Mouse (Mus musculus) embryonic fibroblast, embryonic 13.5 days (primary cell): ENCODE results near the gene Rrp1b. TPM values are rescaled to one million over a fixed set of nuclear protein-coding genes. Genes with fewer than 3 reads are reported as not detected.
"Not testable (repeated sequence)": the region's sequence is repeated elsewhere in the genome, so short reads cannot be mapped to it uniquely, and the experiment has no call there.

ENCODE experiments used
- H3K27ac ChIP-seq: 2 replicates; pipeline ENCODE4 v1.5.1; 2012; ENCODE audit warnings: low read length, control low read depth, inconsistent platforms; ENCODE audit not compliant: insufficient read depth
- H3K4me1 ChIP-seq: 2 replicates; pipeline ENCODE4 v1.6.1; 2011; ENCODE audit warnings: low read length; ENCODE audit not compliant: control insufficient read depth, insufficient read depth
- H3K4me3 ChIP-seq: 2 replicates; pipeline ENCODE4 v1.5.1; 2011; ENCODE audit warnings: mild to moderate bottlenecking, control low read depth, low read length; ENCODE audit not compliant: insufficient read depth
- CTCF ChIP-seq: IDR thresholded peaks from 2 replicates; pipeline ENCODE4 v1.5.1; 2011; ENCODE audit warnings: mild to moderate bottlenecking, control low read depth, low read length, moderate library complexity, borderline replicate concordance; ENCODE audit not compliant: insufficient read depth
- POLR2A ChIP-seq: IDR thresholded peaks from 2 replicates; pipeline ENCODE4 v1.6.1; 2011; ENCODE audit warnings: low read depth, mild to moderate bottlenecking, control low read depth, low read length, moderate library complexity
- polyA plus RNA-seq: library from polyadenylated mRNA; stranded (reverse); fragments of >200 nt; gene quantifications from 2 replicates; pipeline ENCODE4 v1.2.4, GENCODE M21; 2011; ENCODE audit warnings: low read depth; ENCODE audit not compliant: missing spikeins, insufficient read length

Gene Rrp1b
- polyA plus RNA-seq, 1 experiment, result 38.6 TPM

DNA sequence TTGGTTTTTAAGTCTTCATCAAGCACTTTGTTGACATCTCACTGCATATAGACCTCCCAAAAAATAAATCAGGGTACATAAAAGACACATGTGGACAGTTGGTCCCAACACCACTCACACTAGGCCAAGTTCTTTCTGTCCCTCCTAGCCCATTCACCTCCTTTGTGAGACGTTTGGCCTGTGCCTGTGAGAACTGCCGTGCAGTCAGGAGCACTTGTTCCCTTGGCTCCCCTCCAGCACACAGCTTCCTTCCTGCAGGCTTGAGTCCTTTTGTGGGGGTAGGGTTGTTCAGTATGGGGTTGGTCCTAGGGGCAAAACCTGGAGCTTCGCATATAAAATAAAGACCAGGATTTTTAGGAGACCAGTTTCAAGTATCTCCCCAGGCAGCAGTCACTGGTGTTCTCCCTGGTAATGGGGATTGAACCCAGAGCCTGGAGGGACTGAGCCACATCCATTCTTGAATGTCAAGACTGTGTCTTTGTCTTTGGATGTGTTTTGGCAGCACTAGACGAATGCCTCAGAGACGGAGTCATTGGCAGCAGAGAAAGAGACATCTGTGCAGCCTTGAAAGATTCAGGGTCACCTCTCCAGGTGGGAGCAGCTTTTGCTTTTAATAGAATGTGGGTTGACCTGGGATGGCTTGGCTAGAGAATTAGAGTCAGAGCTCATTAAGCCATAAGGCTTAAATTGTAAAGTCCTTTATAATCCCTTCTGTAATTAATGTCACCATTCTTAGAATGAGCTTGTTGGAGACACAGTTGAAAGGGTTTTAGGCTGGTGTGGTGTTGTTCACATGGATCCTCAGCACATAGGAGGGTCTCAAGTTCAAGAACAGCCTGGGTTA, 16.6 kb downstream of the Rrp1b start:
- TF ChIP-seq CTCF, result no peak
- no peak for TF ChIP-seq POLR2A
- Histone ChIP-seq H3K27ac (no peak overlapping the region), H3K4me1 (no peaks in the 10 kb centered on the region), H3K4me3 (no peak overlapping the region)

DNA sequence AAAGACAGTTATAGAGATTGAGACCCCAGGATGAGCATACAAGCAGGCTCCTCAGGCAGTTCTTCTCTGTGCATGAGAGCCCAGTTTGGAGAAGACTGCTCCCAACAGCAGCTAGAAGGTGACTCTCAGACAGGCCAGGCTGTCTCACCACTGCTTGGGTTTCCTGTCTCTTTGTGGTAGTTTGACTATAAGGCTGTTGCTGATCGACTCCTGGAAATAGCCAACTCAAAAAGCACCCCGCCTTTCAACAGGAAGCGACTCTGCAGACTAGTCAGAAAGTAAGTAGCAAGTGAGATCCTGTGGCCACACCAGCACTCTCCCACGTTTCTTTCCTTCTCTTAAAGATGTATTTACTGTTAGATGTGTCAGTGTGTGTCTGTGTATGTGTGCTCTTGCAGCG, 17.8 kb downstream of the Rrp1b start:
- Histone ChIP-seq H3K27ac (no peak overlapping the region), H3K4me3 (no peak overlapping the region), H3K4me1 (no peaks in the 10 kb centered on the region)
- no peak for TF ChIP-seq POLR2A
- no peak for TF ChIP-seq CTCF

GRCm38 (mm10) chr17:32057843-32058242, 21.9 kb downstream of the Rrp1b start:
- no peak for TF ChIP-seq POLR2A
- no peak for TF ChIP-seq CTCF
- no peaks in the 10 kb centered on the region for H3K4me1 ChIP-seq
- H3K27ac ChIP-seq, result no peak overlapping the region
- H3K4me3 ChIP-seq, result no peak overlapping the region

DNA sequence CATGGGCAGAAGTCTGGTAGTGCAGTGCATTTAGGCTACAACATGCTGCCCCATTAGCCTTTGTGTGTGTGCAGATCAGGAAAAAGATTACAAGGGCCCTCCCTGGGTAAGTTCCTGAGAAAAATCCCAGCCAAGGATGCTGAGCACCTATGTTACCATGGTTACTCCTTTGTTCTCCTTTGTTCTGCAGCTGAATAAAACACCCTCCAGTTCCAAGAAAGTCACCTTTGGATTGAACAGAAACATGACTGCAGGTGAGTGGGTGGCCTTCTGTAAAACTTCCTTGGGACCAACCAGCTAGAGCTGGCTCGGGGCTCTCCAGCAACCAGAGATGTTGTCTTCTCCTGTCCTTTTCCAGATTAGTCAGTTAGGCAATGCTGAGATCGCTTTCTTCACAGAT, 23.2 kb downstream of the Rrp1b start:
- Histone ChIP-seq H3K27ac (no peak overlapping the region), H3K4me1 (peaks cover 5% of the 10 kb centered on the region; the same call in 1 of the 2 replicates), H3K4me3 (no peak overlapping the region)
- TF ChIP-seq POLR2A, result no peak
- TF ChIP-seq CTCF, result no peak

- Histone ChIP-seq H3K4me1 (peaks cover 11% of the 10 kb centered on the region), H3K4me3 (no peak overlapping the region), H3K27ac (no peak overlapping the region)
- TF ChIP-seq POLR2A (no peak), CTCF (no peak)
Observed at GRCm38 (mm10) chr17:32061219-32061618, 25.3 kb downstream of the Rrp1b start.

GRCm38 (mm10) chr17:32063654-32064053, 27.8 kb downstream of the Rrp1b start:
- peaks cover 11% of the 10 kb centered on the region for H3K4me1 ChIP-seq
- H3K4me3 ChIP-seq, result no peak overlapping the region
- no peak for TF ChIP-seq POLR2A
- no peak for TF ChIP-seq CTCF
- no peak overlapping the region for H3K27ac ChIP-seq

DNA sequence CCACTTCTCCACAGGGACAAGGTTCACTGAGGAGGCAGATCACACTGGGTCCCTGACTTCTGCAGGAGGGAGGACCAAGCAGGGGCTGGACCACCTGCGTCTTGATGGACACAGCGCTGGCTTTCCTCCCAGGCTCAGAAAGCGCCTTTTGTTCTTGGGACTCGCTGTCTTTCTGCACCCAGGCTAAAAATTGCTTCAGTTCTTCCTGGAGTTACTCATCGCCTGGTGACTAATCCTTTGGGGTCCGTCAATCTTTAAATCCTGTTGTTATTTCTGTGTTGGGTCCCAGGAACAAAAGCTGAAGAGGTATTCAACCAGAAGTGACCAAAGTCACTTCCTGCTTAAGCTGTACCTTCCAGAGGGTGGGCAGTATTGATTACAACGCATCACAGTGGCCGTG, 28.9 kb downstream of the Rrp1b start:
- peaks cover 11% of the 10 kb centered on the region for H3K4me1 ChIP-seq
- H3K27ac ChIP-seq, H3K4me3 ChIP-seq: not testable (repeated sequence)

- TF ChIP-seq CTCF, result no peak
Observed at GRCm38 (mm10) chr17:32067541-32067940, 31.6 kb downstream of the Rrp1b start.

DNA sequence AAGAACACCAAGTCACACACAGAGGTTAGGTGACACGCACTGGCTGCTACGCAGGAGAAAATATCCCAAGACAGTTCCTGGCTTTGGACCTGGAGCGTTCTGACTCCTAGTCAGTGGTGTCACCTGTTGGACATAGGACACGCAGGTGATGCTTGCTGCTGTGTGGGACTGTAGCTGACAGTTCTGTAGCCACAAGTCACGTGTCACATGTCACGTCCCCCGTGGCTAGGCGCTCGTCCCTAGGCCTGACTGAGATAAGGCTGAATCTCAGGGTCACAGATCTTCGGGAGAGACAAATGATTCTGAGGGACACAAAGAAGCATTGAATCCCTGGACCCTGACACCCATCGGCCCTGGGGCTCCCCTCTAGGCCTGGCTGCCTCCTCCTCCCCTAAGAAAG, 32.5 kb downstream of the Rrp1b start:
- Histone ChIP-seq H3K4me3 (no peak overlapping the region), H3K4me1 (peaks cover 11% of the 10 kb centered on the region), H3K27ac (no peak overlapping the region)
- no peak for TF ChIP-seq POLR2A
- TF ChIP-seq CTCF, result no peak

More at GRCm38 (mm10) chr17:32067541-32067940, 31.6 kb downstream of the Rrp1b start:
- Histone ChIP-seq H3K4me3 (no peak overlapping the region), H3K4me1 (peaks cover 11% of the 10 kb centered on the region), H3K27ac (no peak overlapping the region)

DNA sequence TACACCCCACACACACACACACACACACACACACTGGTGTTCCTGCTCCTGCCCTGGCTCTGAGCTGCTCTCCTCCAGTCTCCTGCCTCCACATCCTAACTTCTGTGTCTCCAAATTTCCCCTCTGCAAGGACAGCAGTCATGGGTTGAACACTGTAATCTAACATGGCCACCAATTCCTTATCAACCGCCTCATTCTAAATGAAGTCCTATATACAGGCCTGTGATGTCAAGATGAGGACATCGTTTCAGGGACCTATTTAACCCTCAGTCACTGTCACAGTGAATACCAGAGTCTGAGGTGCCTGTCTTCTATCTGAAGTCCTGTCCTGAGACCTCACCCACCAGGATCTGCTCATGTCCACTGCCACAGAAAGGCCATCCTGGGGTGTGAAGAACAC, 32.9 kb downstream of the Rrp1b start:
- no peak for TF ChIP-seq POLR2A
- no peak for TF ChIP-seq CTCF
- Histone ChIP-seq H3K27ac (no peak overlapping the region), H3K4me3 (no peak overlapping the region), H3K4me1 (peaks cover 8% of the 10 kb centered on the region)
